Mouse (Mus musculus) intestine, embryonic 15.5 days (tissue): ENCODE data around the gene Slc37a1. TPM values are rescaled to one million over a fixed set of nuclear protein-coding genes. Genes with fewer than 3 reads are reported as not detected.

Experiments
- ATAC-seq: fragments of 200-750 bp; cut with Nextera tagmentation; 2 replicates; pipeline ENCODE4 v1.8.0; 2017; ENCODE audit warnings: moderate TSS enrichment, moderate library complexity
- H3K27ac ChIP-seq: fragments of 300-500 bp; sonication (generic); 2 replicates; pipeline ENCODE4 v1.5.1; 2015; ENCODE audit warnings: mild to moderate bottlenecking, inconsistent platforms
- H3K27me3 ChIP-seq: fragments of 300-500 bp; sonication (generic); replicated peaks from 2 replicates; pipeline ENCODE4 v1.6.1; 2015; ENCODE audit warnings: inconsistent platforms
- H3K36me3 ChIP-seq: fragments of 300-500 bp; sonication (generic); 2 replicates; pipeline ENCODE4 v1.6.1; 2015; ENCODE audit warnings: inconsistent platforms
- H3K4me1 ChIP-seq: fragments of 300-500 bp; sonication (generic); replicated peaks from 2 replicates; pipeline ENCODE4 v1.6.1; 2015; ENCODE audit warnings: inconsistent platforms
- H3K4me2 ChIP-seq: fragments of 300-500 bp; sonication (generic); replicated peaks from 2 replicates; pipeline ENCODE4 v1.6.1; 2015; ENCODE audit warnings: mild to moderate bottlenecking, inconsistent platforms
- H3K4me3 ChIP-seq: fragments of 300-500 bp; sonication (generic); replicated peaks from 2 replicates; pipeline ENCODE4 v1.5.1; 2015; ENCODE audit warnings: inconsistent platforms
- H3K9ac ChIP-seq: fragments of 300-500 bp; sonication (generic); 2 replicates; pipeline ENCODE4 v1.6.1; 2015; ENCODE audit warnings: inconsistent platforms
- H3K9me3 ChIP-seq: fragments of 300-500 bp; sonication (generic); 2 replicates; pipeline ENCODE4 v1.6.1; 2016; ENCODE audit warnings: inconsistent platforms
- WGBS: fragments of 180-500 bp; shearing (Covaris S2); methylation state at CpG from one replicate; pipeline ENCODE4 v1.1.7; 2015; 5-methylcytosine and 5-hydroxymethylcytosine counted together
- polyA plus RNA-seq: library from polyadenylated mRNA; unstranded; fragments of >200 nt; fragmentation: Nextera tagmentation; extraction: Ambion mirVana; gene quantifications from 2 replicates; pipeline ENCODE4 v1.2.1, GENCODE M21; 2015

Slc37a1 gene
- polyA plus RNA-seq, 1 experiment from 2014 or later = 18.4 TPM

DNA sequence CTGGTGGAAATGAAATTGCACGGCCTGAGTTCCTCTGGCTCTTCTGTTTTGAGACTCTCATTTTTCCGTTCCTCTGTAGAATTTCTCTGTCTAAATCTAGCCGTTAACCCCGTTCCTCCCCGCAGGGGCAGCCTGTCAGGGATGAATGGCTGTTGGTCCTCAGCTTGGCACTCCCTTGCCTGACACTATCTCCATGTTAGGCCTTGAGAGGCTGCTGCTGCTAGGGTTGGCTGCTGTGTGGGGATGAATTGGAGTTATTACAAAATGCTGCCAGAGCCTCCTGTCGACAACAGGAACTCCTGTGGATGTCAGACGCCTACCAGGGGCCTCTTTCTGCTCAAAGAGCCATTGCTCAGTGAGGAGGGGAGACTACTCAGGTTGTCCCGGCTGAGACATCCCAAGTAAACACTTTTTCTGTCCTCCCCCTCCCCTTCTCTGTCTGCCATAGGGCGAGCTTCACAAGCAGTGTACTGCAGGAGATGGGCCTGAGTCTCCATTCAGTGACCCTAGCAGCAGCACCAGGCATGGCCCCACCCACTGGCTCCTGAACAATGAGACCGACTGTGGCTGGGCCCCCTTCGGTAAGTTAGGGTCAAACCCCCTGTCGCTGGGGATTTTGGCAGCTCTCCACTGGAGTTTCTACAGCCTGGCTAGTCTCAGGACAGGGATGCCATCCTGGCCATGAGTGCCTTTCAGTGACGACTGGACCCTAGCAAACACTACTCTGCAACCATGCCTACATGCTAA is 28.6 kb downstream of the Slc37a1 start:
- WGBS = 37% methylated on average over 13 of the region's 13 CpGs
- Histone ChIP-seq H3K9me3 (no peaks in the 10 kb centered on the region), H3K4me2 (no peak overlapping the region), H3K27ac (0 out of 2 replicates have a peak overlapping the region, but pooled peaks have one; percentile 28), H3K36me3 (no peaks in the 10 kb centered on the region), H3K9ac (no peak overlapping the region), H3K4me1 (peaks cover 13% of the 10 kb centered on the region), H3K27me3 (no peaks in the 10 kb centered on the region), H3K4me3 (no peak overlapping the region)
- ATAC-seq = no peak

- WGBS = 70% methylated on average over 6 of the region's 6 CpGs
- Histone ChIP-seq H3K4me3 (no peak overlapping the region), H3K27ac (no peak overlapping the region), H3K9ac (no peak overlapping the region), H3K9me3 (no peaks in the 10 kb centered on the region), H3K27me3 (no peaks in the 10 kb centered on the region), H3K4me2 (no peak overlapping the region), H3K4me1 (peaks cover 19% of the 10 kb centered on the region), H3K36me3 (no peaks in the 10 kb centered on the region)
- no peak for ATAC-seq
Measured at GRCm38 (mm10) chr17:31315993-31316392, 29.4 kb downstream of the Slc37a1 start.

- Histone ChIP-seq H3K27me3 (no peaks in the 10 kb centered on the region), H3K27ac (no peak overlapping the region), H3K4me2 (no peak overlapping the region), H3K36me3 (no peaks in the 10 kb centered on the region), H3K4me3 (no peak overlapping the region), H3K4me1 (peaks cover 24% of the 10 kb centered on the region), H3K9me3 (no peaks in the 10 kb centered on the region), H3K9ac (no peak overlapping the region)
- 68% methylated on average over 3 of the region's 3 CpGs for whole genome bisulfite sequencing
- ATAC-seq = no peak
Measured at GRCm38 (mm10) chr17:31316998-31317397, 30.4 kb downstream of the Slc37a1 start.

- Histone ChIP-seq H3K4me2 (no peak overlapping the region), H3K36me3 (no peaks in the 10 kb centered on the region), H3K9me3 (no peaks in the 10 kb centered on the region), H3K9ac (no peak overlapping the region), H3K27ac (no peak overlapping the region), H3K27me3 (no peaks in the 10 kb centered on the region), H3K4me3 (no peak overlapping the region), H3K4me1 (peaks cover 24% of the 10 kb centered on the region)
- no peak for ATAC-seq
- WGBS = 55% methylated on average over 22 of the region's 22 CpGs
Measured at GRCm38 (mm10) chr17:31317521-31318272, 31.1 kb downstream of the Slc37a1 start.

DNA sequence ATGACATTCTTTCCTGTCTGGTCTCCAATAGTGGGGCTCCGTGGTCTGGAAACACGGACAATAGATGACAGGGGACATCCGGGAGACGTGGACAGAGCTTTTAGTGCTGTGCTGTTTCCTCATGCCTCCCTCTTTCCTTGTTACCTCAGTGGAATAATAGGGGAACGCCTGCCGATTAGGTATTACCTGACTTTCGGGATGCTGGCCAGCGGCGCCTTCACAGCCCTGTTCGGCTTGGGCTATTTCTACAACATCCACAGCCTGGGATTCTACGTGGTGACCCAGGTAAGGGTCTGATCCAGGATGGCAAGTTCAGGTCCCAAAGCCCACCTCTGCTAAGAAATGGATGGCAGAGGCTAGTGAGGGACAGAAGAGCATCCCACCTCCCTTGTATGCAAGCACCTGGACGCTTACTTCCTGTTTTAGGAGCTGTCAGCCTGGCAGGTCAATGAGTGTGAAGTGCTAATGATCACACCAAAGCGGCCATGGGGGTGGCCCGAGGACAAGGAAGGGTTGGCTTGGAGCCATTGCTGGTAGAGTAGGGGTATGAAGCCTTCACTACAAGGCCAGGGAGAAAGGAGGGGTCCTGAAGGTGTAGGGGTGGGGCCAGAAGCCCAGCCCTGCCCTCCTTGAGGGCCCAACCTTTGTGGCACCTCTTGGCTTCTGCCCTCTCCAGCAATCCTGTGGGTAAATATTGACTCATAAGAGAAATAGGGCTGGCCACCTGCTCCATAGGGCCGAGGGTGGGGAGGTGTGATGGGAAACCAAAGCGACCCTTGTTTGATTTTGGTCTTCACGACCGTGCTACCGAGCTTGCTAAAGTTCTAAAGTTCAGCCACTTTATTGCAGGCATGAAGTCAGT is 32.5 kb downstream of the Slc37a1 start:
- Histone ChIP-seq H3K4me2 (no peak overlapping the region), H3K36me3 (no peaks in the 10 kb centered on the region), H3K27me3 (no peaks in the 10 kb centered on the region), H3K4me3 (no peak overlapping the region), H3K9ac (no peak overlapping the region), H3K4me1 (peaks cover 28% of the 10 kb centered on the region), H3K27ac (peak overlapping the region; percentile 80), H3K9me3 (no peaks in the 10 kb centered on the region)
- WGBS = 77% methylated on average over 19 of the region's 19 CpGs
- ATAC-seq = peak; percentile 82

DNA sequence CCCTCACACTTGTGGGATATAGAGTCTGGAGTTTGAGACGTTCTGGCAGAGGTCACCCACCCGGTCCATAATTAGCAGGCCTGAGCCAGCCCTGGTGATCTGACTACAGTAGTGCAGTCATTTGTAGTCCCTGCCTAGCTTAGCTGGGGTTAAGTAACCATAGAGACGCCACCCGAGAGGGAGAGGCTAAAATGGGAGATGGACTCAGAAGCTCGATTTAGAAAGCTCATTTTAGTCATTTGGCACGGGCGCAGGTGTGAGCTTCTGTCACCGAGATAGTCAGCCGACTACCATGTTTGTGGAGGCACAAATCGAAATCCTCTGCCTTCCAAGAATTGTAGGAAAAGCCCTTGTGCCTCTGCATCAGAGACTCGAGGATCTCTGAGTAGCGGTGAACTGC is 34.8 kb downstream of the Slc37a1 start:
- Histone ChIP-seq H3K4me1 (peaks cover 36% of the 10 kb centered on the region), H3K27ac (peak overlapping the region; percentile 22), H3K36me3 (no peaks in the 10 kb centered on the region), H3K9me3 (no peaks in the 10 kb centered on the region), H3K4me2 (no peak overlapping the region), H3K27me3 (no peaks in the 10 kb centered on the region), H3K4me3 (no peak overlapping the region), H3K9ac (no peak overlapping the region)
- no peak for ATAC-seq
- WGBS = 83% methylated on average over 12 of the region's 12 CpGs

- Histone ChIP-seq H3K36me3 (no peaks in the 10 kb centered on the region), H3K4me2 (no peak overlapping the region), H3K27me3 (no peaks in the 10 kb centered on the region), H3K27ac (peak overlapping the region; percentile 68), H3K4me3 (no peak overlapping the region), H3K9ac (no peak overlapping the region), H3K4me1 (peaks cover 38% of the 10 kb centered on the region), H3K9me3 (no peaks in the 10 kb centered on the region)
- ATAC-seq = peak; percentile 45
- 50% methylated on average over 4 of the region's 4 CpGs for WGBS
Measured at GRCm38 (mm10) chr17:31322446-31322845, 35.9 kb downstream of the Slc37a1 start.

DNA sequence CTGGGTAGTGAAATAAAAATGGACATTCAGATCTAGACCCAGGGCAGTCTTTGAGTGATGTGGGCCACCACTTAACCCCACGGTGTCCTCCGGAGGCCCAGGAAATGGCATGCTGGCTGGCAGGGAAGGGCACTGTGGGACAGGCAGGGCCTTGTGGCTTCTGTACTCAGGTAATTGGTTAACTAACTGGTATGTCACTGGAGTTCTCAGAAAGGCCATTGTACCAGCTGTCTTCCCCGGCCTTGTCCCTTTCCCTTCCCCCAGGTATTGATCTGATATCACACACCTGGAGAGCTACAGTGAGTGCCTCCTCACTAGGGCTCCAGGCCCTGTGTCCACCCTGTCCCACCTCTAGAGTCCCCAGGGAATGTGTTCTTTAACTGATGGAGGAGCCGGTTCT is 36.8 kb downstream of the Slc37a1 start:
- peak overlapping the region; percentile 81 for H3K27ac ChIP-seq
- no peak overlapping the region for H3K4me3 ChIP-seq
- ATAC-seq = peak; percentile 27
- 56% methylated on average over 4 of the region's 4 CpGs for WGBS
- H3K27me3 ChIP-seq = no peaks in the 10 kb centered on the region
- no peak overlapping the region for H3K4me2 ChIP-seq
- no peak overlapping the region for H3K9ac ChIP-seq
- no peaks in the 10 kb centered on the region for H3K36me3 ChIP-seq
- H3K9me3 ChIP-seq = no peaks in the 10 kb centered on the region
- H3K4me1 ChIP-seq = peaks cover 38% of the 10 kb centered on the region

- no peak overlapping the region for H3K9ac ChIP-seq
- no peaks in the 10 kb centered on the region for H3K27me3 ChIP-seq
- no peaks in the 10 kb centered on the region for H3K36me3 ChIP-seq
- no peak overlapping the region for H3K4me2 ChIP-seq
- 82% methylated on average over 8 of the region's 8 CpGs for WGBS
- no peak overlapping the region for H3K4me3 ChIP-seq
- ATAC-seq = no peak
- H3K9me3 ChIP-seq = no peaks in the 10 kb centered on the region
- H3K4me1 ChIP-seq = peaks cover 35% of the 10 kb centered on the region
- peak overlapping the region; percentile 81 for H3K27ac ChIP-seq
Measured at GRCm38 (mm10) chr17:31324227-31324626, 37.6 kb downstream of the Slc37a1 start.

GRCm38 (mm10) chr17:31325451-31326219 is 39.0 kb downstream of the Slc37a1 start:
- H3K4me1 ChIP-seq = peaks cover 29% of the 10 kb centered on the region
- no peaks in the 10 kb centered on the region for H3K27me3 ChIP-seq
- 47% methylated on average over 13 of the region's 13 CpGs for WGBS
- peak overlapping the region; percentile 24; the same call in 1 of the 2 replicates for H3K4me2 ChIP-seq
- ATAC-seq = peak; percentile 13
- H3K9me3 ChIP-seq = no peaks in the 10 kb centered on the region
- H3K27ac ChIP-seq = peak overlapping the region; percentile 81
- no peak overlapping the region for H3K4me3 ChIP-seq
- no peaks in the 10 kb centered on the region for H3K36me3 ChIP-seq
- H3K9ac ChIP-seq = no peak overlapping the region

- Histone ChIP-seq H3K27ac (peak overlapping the region; percentile 81), H3K27me3 (no peaks in the 10 kb centered on the region), H3K36me3 (no peaks in the 10 kb centered on the region), H3K4me1 (peaks cover 22% of the 10 kb centered on the region), H3K4me3 (no peak overlapping the region), H3K9me3 (no peaks in the 10 kb centered on the region), H3K4me2 (peak overlapping the region; percentile 24; the same call in 1 of the 2 replicates), H3K9ac (no peak overlapping the region)
- ATAC-seq = no peak
- WGBS = 41% methylated on average over 9 of the region's 9 CpGs
Measured at GRCm38 (mm10) chr17:31326220-31326852, 39.7 kb downstream of the Slc37a1 start.
